Mouse (Mus musculus): ENCODE results near the gene Nmu. TPM values are rescaled to one million over a fixed set of nuclear protein-coding genes. Genes with fewer than 3 reads are reported as not detected.

The Nmu gene
- polyA plus RNA-seq, 1 experiment: not detected

GRCm38 (mm10) chr5:76379216-76379615 is 15.6 kb upstream of the Nmu start:
- H3K4me1 ChIP-seq (ENCODE audit: control insufficient read depth, insufficient read depth, low read length): no peaks in the 10 kb centered on the region
- H3K36me3 ChIP-seq (ENCODE audit: control insufficient read depth, insufficient read depth, low read length): no peaks in the 10 kb centered on the region
- no peak overlapping the region for H3K4me3 ChIP-seq (ENCODE audit: control insufficient read depth, low read depth, low read length)
- TF ChIP-seq CTCF (IDR thresholded peaks at IDR 0.05; ENCODE audit: control insufficient read depth, insufficient read depth, insufficient replicate concordance, low read depth, low read length) (no peak), POLR2A (IDR thresholded peaks at IDR 0.05; ENCODE audit: control insufficient read depth, low read depth, low read length) (no peak)
- no peaks in the 10 kb centered on the region for H3K27me3 ChIP-seq (ENCODE audit: control insufficient read depth, insufficient read depth, low read length)
- H3K27ac ChIP-seq (ENCODE audit: control insufficient read depth, insufficient read depth, low read depth, low read length): no peak overlapping the region

- Histone ChIP-seq H3K27ac (ENCODE audit: control insufficient read depth, insufficient read depth, low read depth, low read length) (no peak overlapping the region), H3K4me1 (ENCODE audit: control insufficient read depth, insufficient read depth, low read length) (no peaks in the 10 kb centered on the region), H3K27me3 (ENCODE audit: control insufficient read depth, insufficient read depth, low read length) (no peaks in the 10 kb centered on the region), H3K36me3 (ENCODE audit: control insufficient read depth, insufficient read depth, low read length) (no peaks in the 10 kb centered on the region), H3K4me3 (ENCODE audit: control insufficient read depth, low read depth, low read length) (no peak overlapping the region)
- no peak for TF ChIP-seq CTCF (IDR thresholded peaks at IDR 0.05; ENCODE audit: control insufficient read depth, insufficient read depth, insufficient replicate concordance, low read depth, low read length)
- no peak for TF ChIP-seq POLR2A (IDR thresholded peaks at IDR 0.05; ENCODE audit: control insufficient read depth, low read depth, low read length)
Observed at GRCm38 (mm10) chr5:76369215-76369840, 5.7 kb upstream of the Nmu start.

- TF ChIP-seq CTCF (IDR thresholded peaks at IDR 0.05; ENCODE audit: control insufficient read depth, insufficient read depth, insufficient replicate concordance, low read depth, low read length) (no peak), POLR2A (IDR thresholded peaks at IDR 0.05; ENCODE audit: control insufficient read depth, low read depth, low read length) (no peak)
- Histone ChIP-seq H3K36me3 (ENCODE audit: control insufficient read depth, insufficient read depth, low read length) (no peaks in the 10 kb centered on the region), H3K27me3 (ENCODE audit: control insufficient read depth, insufficient read depth, low read length) (no peaks in the 10 kb centered on the region)
Observed at GRCm38 (mm10) chr5:76365406-76365805, 1.8 kb upstream of the Nmu start.

GRCm38 (mm10) chr5:76360786-76361185 is 2.8 kb downstream of the Nmu start:
- Histone ChIP-seq H3K36me3 (ENCODE audit: control insufficient read depth, insufficient read depth, low read length) (no peaks in the 10 kb centered on the region), H3K4me3 (ENCODE audit: control insufficient read depth, low read depth, low read length) (no peak overlapping the region), H3K27ac (ENCODE audit: control insufficient read depth, insufficient read depth, low read depth, low read length) (no peak overlapping the region), H3K4me1 (ENCODE audit: control insufficient read depth, insufficient read depth, low read length) (peaks cover 9% of the 10 kb centered on the region), H3K27me3 (ENCODE audit: control insufficient read depth, insufficient read depth, low read length) (no peaks in the 10 kb centered on the region)
- TF ChIP-seq CTCF (IDR thresholded peaks at IDR 0.05; ENCODE audit: control insufficient read depth, insufficient read depth, insufficient replicate concordance, low read depth, low read length) (no peak), POLR2A (IDR thresholded peaks at IDR 0.05; ENCODE audit: control insufficient read depth, low read depth, low read length) (no peak)

More at GRCm38 (mm10) chr5:76365406-76365805, 1.8 kb upstream of the Nmu start:
- no peak overlapping the region for H3K4me3 ChIP-seq (ENCODE audit: control insufficient read depth, low read depth, low read length)
- no peak overlapping the region for H3K27ac ChIP-seq (ENCODE audit: control insufficient read depth, insufficient read depth, low read depth, low read length)
- peaks cover 9% of the 10 kb centered on the region for H3K4me1 ChIP-seq (ENCODE audit: control insufficient read depth, insufficient read depth, low read length)

- no peaks in the 10 kb centered on the region for H3K36me3 ChIP-seq (ENCODE audit: control insufficient read depth, insufficient read depth, low read length)
- no peak overlapping the region for H3K4me3 ChIP-seq (ENCODE audit: control insufficient read depth, low read depth, low read length)
- no peaks in the 10 kb centered on the region for H3K27me3 ChIP-seq (ENCODE audit: control insufficient read depth, insufficient read depth, low read length)
- TF ChIP-seq CTCF (IDR thresholded peaks at IDR 0.05; ENCODE audit: control insufficient read depth, insufficient read depth, insufficient replicate concordance, low read depth, low read length) (no peak), POLR2A (IDR thresholded peaks at IDR 0.05; ENCODE audit: control insufficient read depth, low read depth, low read length) (no peak)
- H3K4me1 ChIP-seq (ENCODE audit: control insufficient read depth, insufficient read depth, low read length): peaks cover 9% of the 10 kb centered on the region
- H3K27ac ChIP-seq (ENCODE audit: control insufficient read depth, insufficient read depth, low read depth, low read length): no peak overlapping the region
Observed at GRCm38 (mm10) chr5:76360057-76360456, 3.5 kb downstream of the Nmu start.

GRCm38 (mm10) chr5:76351953-76352611 is 11.5 kb downstream of the Nmu start:
- Histone ChIP-seq H3K36me3 (ENCODE audit: control insufficient read depth, insufficient read depth, low read length) (no peaks in the 10 kb centered on the region), H3K27ac (ENCODE audit: control insufficient read depth, insufficient read depth, low read depth, low read length) (no peak overlapping the region), H3K27me3 (ENCODE audit: control insufficient read depth, insufficient read depth, low read length) (no peaks in the 10 kb centered on the region), H3K4me1 (ENCODE audit: control insufficient read depth, insufficient read depth, low read length) (no peaks in the 10 kb centered on the region), H3K4me3 (ENCODE audit: control insufficient read depth, low read depth, low read length) (no peak overlapping the region)
- TF ChIP-seq POLR2A (IDR thresholded peaks at IDR 0.05; ENCODE audit: control insufficient read depth, low read depth, low read length) (no peak), CTCF (IDR thresholded peaks at IDR 0.05; ENCODE audit: control insufficient read depth, insufficient read depth, insufficient replicate concordance, low read depth, low read length) (peak; percentile 20; the same call in 1 of the 2 replicates)

GRCm38 (mm10) chr5:76351537-76351936 is 12.1 kb downstream of the Nmu start:
- no peaks in the 10 kb centered on the region for H3K27me3 ChIP-seq (ENCODE audit: control insufficient read depth, insufficient read depth, low read length)
- no peak overlapping the region for H3K27ac ChIP-seq (ENCODE audit: control insufficient read depth, insufficient read depth, low read depth, low read length)
- no peaks in the 10 kb centered on the region for H3K4me1 ChIP-seq (ENCODE audit: control insufficient read depth, insufficient read depth, low read length)
- H3K4me3 ChIP-seq (ENCODE audit: control insufficient read depth, low read depth, low read length): no peak overlapping the region
- no peaks in the 10 kb centered on the region for H3K36me3 ChIP-seq (ENCODE audit: control insufficient read depth, insufficient read depth, low read length)
- TF ChIP-seq CTCF (IDR thresholded peaks at IDR 0.05; ENCODE audit: control insufficient read depth, insufficient read depth, insufficient replicate concordance, low read depth, low read length): no peak
- TF ChIP-seq POLR2A (IDR thresholded peaks at IDR 0.05; ENCODE audit: control insufficient read depth, low read depth, low read length): no peak

Measured in testis, adult 2 months (tissue).